Mouse (Mus musculus) layer of hippocampus, adult 18-20 months (tissue): Measurements from ENCODE around the gene Fbxl14. TPM values are rescaled to one million over a fixed set of nuclear protein-coding genes. Genes with fewer than 3 reads are reported as not detected.
"Not testable (repeated sequence)": the region's sequence is repeated elsewhere in the genome, so short reads cannot be mapped to it uniquely, and the experiment has no call there.

Experiments used
- DNase-seq, 2 experiments: peaks; one replicate each; pipeline ENCODE4 v3.0.0; 2022; ENCODE audit warnings: low spot score in 2 of 2
- total RNA-seq, 2 experiments: library from RNA; stranded (reverse); gene quantifications; 2 replicates each; pipeline ENCODE4 v1.2.3; 2021

Gene Fbxl14
- total RNA-seq, 2 experiments from 2014 or later: 38.6 to 40.1 TPM

DNA sequence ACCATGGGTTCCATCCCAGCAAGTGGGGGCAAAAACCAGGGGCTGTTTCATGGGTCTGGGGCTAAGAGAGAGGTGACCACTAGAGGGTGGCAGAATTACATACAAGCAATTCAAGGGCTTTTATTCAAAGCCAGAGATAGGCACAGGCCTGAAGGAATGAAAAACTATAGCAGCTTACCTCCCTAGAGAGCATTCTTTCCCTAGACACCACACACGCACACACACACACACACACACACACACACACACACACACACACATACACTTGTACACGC lies 11.7 kb upstream of the Fbxl14 start:
- DNase-seq: no peak

- DNase-seq: no peak
Observed at GRCm38 (mm10) chr6:119470777-119471176, 8.7 kb upstream of the Fbxl14 start.

DNA sequence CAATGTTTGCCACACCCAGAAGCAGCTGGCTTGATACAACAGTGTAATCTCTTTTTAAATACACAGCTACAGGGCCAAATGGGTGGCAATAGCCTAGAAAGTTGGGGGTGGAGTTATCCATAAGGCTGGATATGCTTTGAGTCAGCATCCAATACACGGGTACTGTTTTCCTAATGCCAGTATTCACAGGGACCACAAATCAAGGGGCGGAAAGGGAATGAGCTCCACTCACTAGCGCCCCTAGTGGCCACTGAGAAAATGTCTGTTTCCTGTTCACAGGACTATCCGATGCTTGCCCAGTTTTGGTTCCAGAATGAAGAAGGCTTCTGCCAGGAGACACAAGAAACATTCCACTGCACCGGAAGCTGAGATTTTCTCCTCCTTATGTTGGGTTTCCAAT lies 7.3 kb upstream of the Fbxl14 start:
- DNase-seq: no peak

DNA sequence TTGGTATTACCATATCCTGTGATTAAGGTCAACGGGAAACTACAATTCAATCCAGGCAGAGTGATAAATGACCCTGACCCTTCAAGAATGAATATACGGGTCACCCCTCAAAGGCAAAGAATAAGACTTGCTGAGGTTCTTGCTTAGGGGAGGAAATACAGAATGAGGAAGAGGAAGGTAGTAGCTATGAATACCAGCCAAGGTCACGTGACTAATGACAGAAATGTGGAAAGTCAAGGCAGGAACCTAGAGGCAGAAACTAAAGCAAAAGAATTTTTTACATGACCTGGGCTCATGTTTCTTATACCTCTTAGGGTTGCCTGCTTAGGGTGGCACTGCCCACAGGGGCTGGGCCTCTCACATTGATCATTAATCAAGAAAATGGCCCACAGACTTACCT lies 6.8 kb upstream of the Fbxl14 start:
- no peak for DNase-seq

DNA sequence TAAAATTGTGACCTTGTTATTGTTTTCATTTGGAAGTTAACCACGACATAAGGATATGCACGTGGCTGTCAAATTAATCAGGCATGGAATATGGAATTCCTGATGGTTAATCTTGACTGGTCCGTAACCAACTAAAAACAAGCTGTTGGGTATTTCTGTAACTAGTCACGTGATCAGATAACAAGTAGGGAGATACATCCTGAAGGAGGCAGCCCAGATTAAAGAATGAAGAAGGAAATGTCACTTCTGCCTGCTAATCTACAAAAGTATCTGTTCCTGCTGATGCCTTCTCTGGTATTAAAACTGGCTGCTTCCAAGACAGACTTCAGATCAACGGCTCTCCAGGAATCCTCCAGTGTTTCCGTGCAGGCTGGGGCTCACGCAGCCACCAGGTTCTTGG lies 6.0 kb upstream of the Fbxl14 start:
- no peak for DNase-seq

- DNase-seq: no peak
Observed at GRCm38 (mm10) chr6:119473992-119474391, 5.5 kb upstream of the Fbxl14 start.

GRCm38 (mm10) chr6:119475988-119476387 lies 3.5 kb upstream of the Fbxl14 start:
- no peak for DNase-seq

DNA sequence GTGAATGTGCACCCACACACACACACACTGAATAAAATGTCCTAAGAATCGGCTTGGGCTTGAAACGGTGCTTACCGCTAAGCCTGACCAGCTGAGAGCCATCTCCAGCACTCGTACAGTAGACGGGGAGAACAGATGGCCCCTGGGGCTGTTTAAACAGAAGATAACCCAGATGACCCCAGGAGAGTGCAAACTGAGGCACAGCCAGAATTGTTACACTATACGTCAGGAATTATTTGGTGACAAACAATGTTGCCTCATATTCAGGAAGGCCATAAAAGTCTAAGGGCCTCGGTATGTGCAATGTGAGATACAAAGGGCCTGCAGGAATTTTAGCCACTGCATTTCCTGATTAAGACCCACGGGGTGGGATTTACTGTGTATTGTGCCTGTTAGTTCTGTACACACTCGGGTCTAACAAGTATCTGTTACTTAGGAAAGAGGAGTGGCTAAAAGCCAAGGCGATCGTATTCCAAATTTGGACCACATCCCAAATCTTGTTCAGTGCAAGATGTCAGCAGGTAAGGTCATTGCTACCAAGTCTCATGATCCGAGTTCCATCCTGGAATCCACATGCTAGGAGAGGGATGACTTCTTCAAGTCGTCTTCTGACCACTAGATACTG lies 1.7 kb upstream of the Fbxl14 start:
- no peak for DNase-seq

- peak; percentile 78 to 91 for DNase-seq
Observed at GRCm38 (mm10) chr6:119478560-119479342, 717 bp upstream of the Fbxl14 start.

DNA sequence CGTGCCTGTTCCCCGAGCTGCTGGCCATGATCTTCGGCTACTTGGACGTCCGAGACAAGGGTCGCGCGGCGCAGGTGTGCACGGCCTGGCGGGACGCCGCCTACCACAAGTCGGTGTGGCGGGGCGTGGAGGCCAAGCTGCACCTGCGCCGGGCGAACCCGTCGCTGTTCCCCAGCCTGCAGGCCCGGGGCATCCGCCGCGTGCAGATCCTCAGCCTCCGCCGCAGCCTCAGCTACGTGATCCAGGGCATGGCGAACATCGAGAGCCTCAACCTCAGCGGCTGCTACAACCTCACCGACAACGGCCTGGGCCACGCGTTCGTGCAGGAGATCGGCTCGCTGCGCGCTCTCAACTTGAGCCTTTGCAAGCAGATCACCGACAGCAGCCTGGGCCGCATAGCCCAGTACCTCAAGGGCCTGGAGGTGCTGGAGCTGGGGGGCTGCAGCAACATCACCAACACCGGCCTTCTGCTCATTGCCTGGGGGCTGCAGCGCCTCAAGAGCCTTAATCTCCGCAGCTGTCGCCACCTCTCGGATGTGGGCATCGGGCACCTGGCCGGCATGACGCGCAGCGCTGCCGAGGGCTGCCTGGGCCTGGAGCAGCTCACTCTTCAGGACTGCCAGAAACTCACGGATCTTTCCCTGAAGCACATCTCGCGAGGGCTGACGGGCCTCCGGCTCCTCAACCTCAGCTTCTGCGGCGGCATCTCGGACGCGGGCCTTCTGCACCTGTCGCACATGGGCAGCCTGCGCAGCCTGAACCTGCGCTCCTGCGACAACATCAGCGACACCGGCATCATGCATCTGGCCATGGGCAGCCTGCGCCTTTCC lies 623 bp downstream of the Fbxl14 start:
- peak; percentile 35 to 60 for DNase-seq

DNA sequence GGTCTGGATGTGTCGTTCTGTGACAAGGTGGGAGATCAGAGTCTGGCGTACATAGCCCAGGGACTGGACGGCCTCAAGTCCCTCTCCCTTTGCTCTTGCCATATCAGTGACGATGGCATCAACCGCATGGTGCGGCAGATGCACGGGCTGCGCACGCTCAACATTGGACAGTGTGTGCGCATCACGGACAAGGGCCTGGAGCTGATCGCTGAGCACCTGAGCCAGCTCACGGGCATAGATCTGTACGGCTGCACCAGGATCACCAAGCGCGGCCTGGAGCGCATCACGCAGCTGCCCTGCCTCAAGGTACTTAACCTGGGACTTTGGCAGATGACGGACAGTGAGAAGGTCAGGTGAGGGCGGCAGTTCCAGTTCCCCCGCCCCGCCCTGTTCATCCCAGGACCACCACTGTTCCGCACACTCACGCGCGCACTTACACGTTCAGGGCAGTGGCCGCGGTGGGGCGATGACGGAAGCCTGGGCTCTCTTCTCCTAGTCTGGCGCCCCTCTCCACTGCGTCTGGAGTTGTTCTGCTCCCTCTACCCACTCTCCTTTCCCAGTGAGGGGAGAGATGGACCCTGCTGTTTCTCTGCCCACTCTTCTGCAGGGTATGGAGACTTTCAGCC lies 1.4 kb downstream of the Fbxl14 start:
- DNase-seq: peak in 1 of 2 experiments; percentile 29

DNA sequence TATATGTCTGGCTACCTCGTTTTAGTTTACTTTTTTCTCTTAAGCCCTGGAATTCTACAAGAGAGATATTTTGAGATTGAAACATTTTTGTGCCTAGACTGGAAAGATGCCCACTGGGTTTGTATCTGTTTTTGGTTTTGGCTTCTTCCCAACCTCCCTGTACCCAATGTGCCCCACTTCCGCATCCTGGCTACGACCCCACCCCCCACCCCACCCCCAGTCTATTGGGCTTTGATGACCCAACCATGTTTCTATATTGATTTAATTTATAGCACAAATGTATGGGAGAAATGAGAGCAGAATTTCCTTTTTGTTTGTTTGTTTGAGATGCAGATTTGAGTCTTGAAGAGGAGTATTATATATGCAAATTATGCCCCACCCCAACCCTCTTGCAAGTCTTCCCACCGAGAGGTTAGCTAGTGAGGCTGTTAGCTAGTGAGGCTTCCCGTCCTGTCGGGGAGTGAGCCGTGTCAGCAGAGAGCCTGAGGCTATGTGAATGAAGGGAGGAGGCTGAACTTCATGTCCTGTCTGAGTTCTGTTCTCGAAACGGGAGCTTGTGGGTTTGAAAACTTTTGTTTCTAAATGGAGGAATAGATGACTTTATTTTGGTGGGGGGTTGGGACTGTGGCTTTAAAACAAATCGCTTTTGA lies 2.4 kb downstream of the Fbxl14 start:
- DNase-seq: not testable (repeated sequence)

DNA sequence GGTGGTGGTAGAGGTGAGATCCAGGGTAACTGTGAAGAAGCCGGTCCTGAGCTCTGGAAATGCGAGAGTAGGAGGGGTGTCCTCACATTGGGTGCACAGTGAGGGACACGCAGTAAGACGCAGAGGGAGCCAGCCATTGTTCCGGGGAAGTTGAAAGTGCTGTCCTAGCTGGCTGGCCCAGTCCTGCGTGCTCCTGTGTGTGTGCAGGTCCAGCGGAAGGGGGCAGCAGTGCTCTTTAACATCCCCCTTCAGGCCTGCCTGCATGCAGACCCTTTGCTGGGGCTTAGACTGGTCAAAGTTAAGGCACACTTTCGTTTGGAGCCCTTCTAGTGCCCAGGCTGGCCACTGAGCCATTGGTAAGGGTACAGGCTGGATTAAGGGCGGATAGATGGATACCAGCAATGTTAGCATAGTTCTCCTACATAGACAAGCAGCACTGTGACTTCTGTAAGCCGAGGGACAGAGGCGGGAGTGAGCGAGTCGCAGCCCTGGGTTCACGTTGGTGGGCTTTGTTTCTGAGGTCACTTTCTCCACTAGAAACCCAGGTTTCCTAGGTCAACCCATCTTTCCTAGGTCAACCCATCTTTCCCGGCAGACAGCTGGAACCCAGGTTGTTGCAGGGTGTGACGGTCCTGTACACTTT lies 3.6 kb downstream of the Fbxl14 start:
- DNase-seq: peak; percentile 24 to 51

DNA sequence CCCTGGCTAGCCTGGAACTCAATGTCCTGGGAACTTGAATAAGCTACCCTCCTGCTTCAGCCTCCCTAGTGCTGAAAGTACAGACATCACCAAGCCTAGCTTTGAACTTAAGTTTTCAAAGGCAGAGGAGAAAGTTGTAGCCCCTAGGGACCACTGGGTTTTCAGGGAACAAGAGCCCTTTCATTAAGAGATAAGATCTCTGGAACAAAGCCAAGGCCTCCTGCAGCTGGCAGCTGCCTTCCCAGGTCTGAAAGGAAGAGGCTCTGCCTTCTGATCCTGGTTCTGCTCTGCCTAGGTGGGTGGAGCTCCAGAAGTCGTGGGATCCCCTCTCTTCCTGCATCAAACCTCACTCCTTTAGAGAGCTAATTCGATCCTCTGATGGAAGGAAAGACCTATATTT lies 6.0 kb downstream of the Fbxl14 start:
- no peak for DNase-seq

- no peak for DNase-seq
Observed at GRCm38 (mm10) chr6:119486381-119487084, 7.1 kb downstream of the Fbxl14 start.

GRCm38 (mm10) chr6:119487085-119487458 lies 7.6 kb downstream of the Fbxl14 start:
- no peak for DNase-seq

DNA sequence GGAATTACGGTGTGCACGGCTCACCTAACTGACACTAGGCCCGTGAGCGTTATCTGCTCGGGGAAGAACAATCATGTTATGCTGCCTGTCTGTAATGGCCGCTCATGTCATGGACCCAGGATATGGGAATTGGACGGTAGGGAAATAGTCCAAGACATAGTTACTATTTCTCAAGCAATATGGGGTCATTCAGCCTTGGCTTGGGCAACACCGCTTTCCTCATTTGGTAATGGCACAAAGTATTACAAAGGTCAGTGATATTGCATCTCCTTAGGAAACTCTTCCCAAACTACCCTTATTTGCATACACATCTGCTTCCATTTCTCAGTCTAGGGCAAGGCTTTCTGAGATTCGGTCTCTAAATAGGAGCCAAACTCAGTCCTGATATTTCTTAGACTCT lies 8.2 kb downstream of the Fbxl14 start:
- DNase-seq: no peak

- DNase-seq: peak in 1 of 2 experiments; percentile 48
Observed at GRCm38 (mm10) chr6:119489765-119490164, 10.3 kb downstream of the Fbxl14 start.

DNA sequence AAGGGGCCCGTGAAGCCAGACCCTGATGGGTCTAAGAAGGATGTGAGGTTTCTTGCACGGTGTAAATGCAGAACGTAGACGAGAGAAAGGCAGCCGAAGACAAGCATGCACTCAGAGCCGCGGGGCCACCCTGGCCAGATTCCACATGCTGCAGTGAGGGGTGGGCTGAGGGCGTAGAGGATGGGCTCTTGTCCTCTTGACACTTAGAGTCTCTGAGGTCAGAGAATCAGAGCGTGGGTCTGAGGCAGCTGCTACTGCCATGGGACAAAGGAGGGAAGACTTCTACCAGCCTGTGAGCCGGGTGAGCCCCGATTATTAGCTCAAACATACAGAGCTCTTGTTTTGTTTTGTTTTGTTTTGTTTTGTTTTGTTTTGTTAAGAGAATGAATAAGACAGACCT lies 11.1 kb downstream of the Fbxl14 start:
- DNase-seq: no peak

GRCm38 (mm10) chr6:119491006-119491405 lies 11.5 kb downstream of the Fbxl14 start:
- no peak for DNase-seq
